Mouse (Mus musculus) heart, postnatal 14 days (tissue): ENCODE results near the gene Myrfl. TPM values are rescaled to one million over a fixed set of nuclear protein-coding genes. Genes with fewer than 3 reads are reported as not detected.

ENCODE experiments used
- DNase-seq, 2 experiments: peaks; one replicate each; pipeline ENCODE4 v3.0.0; 2021 to 2022
- intact Hi-C: fragments of 180-260 bp; cut with DNase I; formaldehyde crosslinking; loops from one replicate; pipeline ENCODE4 v1.15.1; 2025
- total RNA-seq, 2 experiments: library from RNA; stranded (reverse); gene quantifications; 2 replicates each; pipeline ENCODE4 v1.2.3; 2021

Gene Myrfl
- total RNA-seq, 2 experiments from 2014 or later, result 0.72 to 0.76 TPM

DNA sequence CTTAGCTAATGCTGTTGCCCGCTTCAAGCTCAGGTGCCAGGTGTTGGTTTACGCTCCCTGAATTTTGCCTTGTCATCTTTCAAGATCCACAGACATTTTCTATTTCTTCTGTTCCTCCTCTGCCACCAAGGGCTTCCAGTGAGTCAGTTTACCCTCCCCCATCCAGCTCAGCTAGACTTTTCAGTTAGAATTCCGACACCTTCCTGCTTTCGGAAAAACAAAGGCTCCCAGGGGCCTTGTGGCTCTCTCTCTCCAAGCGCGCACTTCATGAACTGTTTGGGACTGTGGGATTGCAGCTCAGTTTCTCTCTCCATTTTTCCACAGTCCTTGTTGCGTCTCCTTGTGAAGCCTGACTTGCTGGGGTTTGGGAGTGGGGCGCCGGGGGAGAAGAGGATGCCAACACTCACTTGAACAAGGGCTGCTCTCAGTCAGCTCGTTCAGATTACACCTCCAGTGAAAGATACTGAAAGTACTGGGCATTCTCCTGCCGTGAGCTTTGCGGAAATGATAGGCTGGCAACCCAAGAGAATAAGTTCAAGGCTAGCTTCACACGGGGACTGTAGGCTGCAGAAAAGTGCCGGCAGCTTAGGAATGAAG lies 168.9 kb downstream of the Myrfl start:
- DNase-seq, result no peak
- intact Hi-C loops, result no loop called here

Other genes starting within 250 kb of the Myrfl start
- gene Rab3ip, start 53.9 kb upstream of the Myrfl start, total RNA-seq, result 10 to 100 TPM; 78.8 to 87.1 TPM
- not detected for gene Gm10271, start 75.7 kb upstream of the Myrfl start, total RNA-seq
- 1 to 10 TPM; 2.5 TPM for gene Best3, start 89.4 kb upstream of the Myrfl start, total RNA-seq
- 100 to 1,000 TPM; 247 to 264 TPM for gene Lrrc10, start 148.4 kb upstream of the Myrfl start, total RNA-seq
- 100 to 1,000 TPM; 121 to 137 TPM for gene Cct2, start 166.9 kb upstream of the Myrfl start, total RNA-seq